Mouse (Mus musculus) cerebellum, adult 2 months (tissue): Measurements from ENCODE around the gene Usp25.

Experiments used
- CTCF ChIP-seq: fragments of 200-500 bp; IDR thresholded peaks from 2 replicates; pipeline ENCODE4 v1.5.1; 2011; ENCODE audit warnings: low read depth, mild to moderate bottlenecking, control low read depth, low read length, moderate library complexity, borderline replicate concordance; ENCODE audit not compliant: insufficient read depth
- POLR2A ChIP-seq: fragments of 200-500 bp; IDR thresholded peaks from 2 replicates; pipeline ENCODE4 v1.6.1; 2011; ENCODE audit warnings: low read length, control low read depth, borderline replicate concordance; ENCODE audit not compliant: insufficient read depth

DNA sequence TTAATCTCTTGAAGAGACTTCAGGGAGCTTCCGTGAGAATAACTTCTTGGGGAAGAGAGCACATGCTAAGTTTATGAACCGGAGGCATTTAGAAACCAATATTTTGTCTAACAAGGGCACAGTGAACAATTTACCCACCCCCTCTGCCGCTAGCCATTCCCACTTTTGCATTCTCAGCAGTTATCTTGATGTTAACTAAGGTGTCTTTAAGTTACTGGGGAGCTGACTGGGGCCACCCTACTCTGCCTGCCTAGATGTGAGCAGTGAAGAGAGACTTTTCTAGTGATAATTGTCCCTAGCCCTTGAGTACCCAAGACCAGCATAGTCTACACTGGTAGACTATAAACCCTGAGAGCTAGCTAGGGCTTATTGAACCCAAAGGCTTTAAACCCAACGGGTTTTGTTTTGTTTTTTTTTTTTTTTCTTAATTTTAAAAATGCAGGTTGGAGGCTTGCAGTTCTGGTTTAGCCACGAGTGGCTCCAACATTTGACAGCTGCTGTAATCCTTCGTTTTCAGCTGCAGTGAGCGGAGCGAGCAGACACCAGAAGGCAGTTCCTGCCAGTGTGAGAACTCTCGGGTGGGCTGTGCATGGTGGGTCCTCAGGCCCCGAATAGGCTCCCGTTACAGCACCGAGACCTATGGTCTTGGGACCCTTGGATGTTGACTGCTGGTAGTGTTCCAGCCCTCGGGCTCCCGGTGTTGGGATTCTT lies 14.6 kb downstream of the Usp25 start:
- TF ChIP-seq CTCF (no peak), POLR2A (no peak)
